Mouse (Mus musculus): ENCODE measurements at regions not wholly inside any gene's neighbourhood (a gene's known extent, or its start where the extent isn't known, plus 50 kb on each side); places are given as distances from the start of the nearest gene placed in this dataset.
A peak's percentile ranks its signal among the peaks of the same experiment; 100 is the strongest.

DNA sequence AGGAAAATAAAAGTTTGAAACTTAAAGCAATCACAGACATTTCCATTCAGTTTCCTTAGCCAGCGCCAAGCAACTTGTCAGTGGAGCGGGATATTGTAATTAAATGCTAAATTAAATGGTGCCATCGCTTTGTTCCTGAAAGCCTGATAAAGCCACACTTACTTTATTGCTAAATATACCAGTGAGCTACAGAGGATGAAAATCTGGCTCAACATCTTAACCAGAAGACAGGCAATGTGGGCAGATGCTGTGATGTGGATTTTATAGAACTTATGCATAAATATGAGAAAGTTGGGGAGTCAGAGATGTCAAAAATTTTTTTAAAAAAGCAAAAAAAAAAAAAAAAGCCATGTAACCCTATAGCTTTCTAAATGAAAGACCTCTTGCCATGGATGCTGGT is 340.8 kb downstream of the Galc start:
- H3K27me3 ChIP-seq (ENCODE audit: control insufficient read depth, insufficient read depth, low read length, poor library complexity, severe bottlenecking), result no peaks in the 10 kb centered on the region
- H3K36me3 ChIP-seq (ENCODE audit: control insufficient read depth, insufficient read depth, low read length, poor library complexity, severe bottlenecking), result no peaks in the 10 kb centered on the region

GRCm38 (mm10) chr12:97915026-97915425 is 344.2 kb downstream of the Galc start:
- Histone ChIP-seq H3K36me3 (ENCODE audit: control insufficient read depth, insufficient read depth, low read length, poor library complexity, severe bottlenecking) (no peaks in the 10 kb centered on the region), H3K27me3 (ENCODE audit: control insufficient read depth, insufficient read depth, low read length, poor library complexity, severe bottlenecking) (no peaks in the 10 kb centered on the region)
- DNase-seq (ENCODE audit: low read depth, low spot score), result no peak

More for the DNA sequence above, 340.8 kb downstream of the Galc start:
- no peak for DNase-seq (ENCODE audit: low read depth, low spot score)

DNA sequence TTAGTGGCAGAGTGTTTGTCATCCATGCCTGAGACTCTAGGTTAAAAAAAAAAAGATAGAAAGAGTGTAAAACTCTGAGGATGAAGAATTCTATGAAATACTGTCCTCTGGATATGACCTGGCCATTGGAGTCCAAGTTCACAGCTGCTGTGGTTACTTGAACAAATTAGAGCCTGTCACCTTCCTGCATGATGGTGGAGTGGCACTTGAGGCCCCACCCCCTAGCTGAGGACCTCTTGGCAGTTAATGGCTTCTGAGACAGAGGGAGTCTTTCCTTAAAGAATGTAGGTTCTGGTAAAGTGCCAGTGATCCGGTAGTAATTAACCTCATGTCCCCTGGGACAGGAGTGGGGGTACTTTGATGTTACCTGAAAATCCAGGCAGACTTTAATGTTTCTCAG is 346.5 kb downstream of the Galc start:
- no peaks in the 10 kb centered on the region for H3K27me3 ChIP-seq (ENCODE audit: control insufficient read depth, insufficient read depth, low read length, poor library complexity, severe bottlenecking)
- H3K36me3 ChIP-seq (ENCODE audit: control insufficient read depth, insufficient read depth, low read length, poor library complexity, severe bottlenecking), result no peaks in the 10 kb centered on the region
- DNase-seq (ENCODE audit: low read depth, low spot score), result no peak

DNA sequence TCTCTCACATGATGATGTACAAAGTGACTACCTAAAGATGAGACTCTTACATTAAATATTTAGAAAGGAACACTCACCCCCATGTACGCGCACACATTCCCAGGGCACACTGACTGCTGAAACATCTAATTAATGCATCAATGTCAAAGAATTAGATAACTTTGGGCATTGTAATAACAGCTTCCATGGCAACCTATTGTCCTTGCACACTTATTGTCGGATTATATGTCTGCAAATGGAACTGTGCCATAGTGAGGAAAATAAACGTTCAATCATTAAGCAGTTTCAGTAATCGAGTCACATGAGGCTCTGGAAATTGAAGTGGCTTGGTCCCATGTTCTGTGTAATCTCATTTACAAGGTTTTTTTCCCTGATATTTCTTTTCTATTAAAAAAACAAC is 360.0 kb downstream of the Galc start:
- no peak for DNase-seq (ENCODE audit: low read depth, low spot score)
- Histone ChIP-seq H3K36me3 (ENCODE audit: control insufficient read depth, insufficient read depth, low read length, poor library complexity, severe bottlenecking) (no peaks in the 10 kb centered on the region), H3K27me3 (ENCODE audit: control insufficient read depth, insufficient read depth, low read length, poor library complexity, severe bottlenecking) (no peaks in the 10 kb centered on the region)

DNA sequence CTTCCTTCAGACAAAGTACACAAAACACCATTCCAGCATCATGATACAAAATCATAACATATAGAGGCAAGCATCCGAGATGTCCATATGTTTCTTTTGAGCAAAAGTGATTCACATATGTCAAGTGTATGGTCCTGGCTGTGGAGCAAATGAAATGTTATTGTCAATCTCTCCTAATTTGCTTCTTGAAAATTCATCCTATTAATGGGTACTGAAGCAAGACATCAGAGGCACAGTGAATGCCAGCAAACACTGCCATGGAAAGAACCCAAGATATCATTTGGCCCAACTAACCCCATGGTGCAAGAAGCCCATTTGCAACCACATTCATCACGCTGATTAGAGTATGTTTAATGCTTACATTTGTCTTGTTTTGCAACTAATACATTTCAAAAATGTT is 361.1 kb downstream of the Galc start:
- H3K27me3 ChIP-seq (ENCODE audit: control insufficient read depth, insufficient read depth, low read length, poor library complexity, severe bottlenecking), result no peaks in the 10 kb centered on the region
- no peak for DNase-seq (ENCODE audit: low read depth, low spot score)
- H3K36me3 ChIP-seq (ENCODE audit: control insufficient read depth, insufficient read depth, low read length, poor library complexity, severe bottlenecking), result no peaks in the 10 kb centered on the region

GRCm38 (mm10) chr12:97895981-97896380 is 363.3 kb downstream of the Galc start:
- DNase-seq (ENCODE audit: low read depth, low spot score), result no peak
- H3K27me3 ChIP-seq (ENCODE audit: control insufficient read depth, insufficient read depth, low read length, poor library complexity, severe bottlenecking), result no peaks in the 10 kb centered on the region
- no peaks in the 10 kb centered on the region for H3K36me3 ChIP-seq (ENCODE audit: control insufficient read depth, insufficient read depth, low read length, poor library complexity, severe bottlenecking)

DNA sequence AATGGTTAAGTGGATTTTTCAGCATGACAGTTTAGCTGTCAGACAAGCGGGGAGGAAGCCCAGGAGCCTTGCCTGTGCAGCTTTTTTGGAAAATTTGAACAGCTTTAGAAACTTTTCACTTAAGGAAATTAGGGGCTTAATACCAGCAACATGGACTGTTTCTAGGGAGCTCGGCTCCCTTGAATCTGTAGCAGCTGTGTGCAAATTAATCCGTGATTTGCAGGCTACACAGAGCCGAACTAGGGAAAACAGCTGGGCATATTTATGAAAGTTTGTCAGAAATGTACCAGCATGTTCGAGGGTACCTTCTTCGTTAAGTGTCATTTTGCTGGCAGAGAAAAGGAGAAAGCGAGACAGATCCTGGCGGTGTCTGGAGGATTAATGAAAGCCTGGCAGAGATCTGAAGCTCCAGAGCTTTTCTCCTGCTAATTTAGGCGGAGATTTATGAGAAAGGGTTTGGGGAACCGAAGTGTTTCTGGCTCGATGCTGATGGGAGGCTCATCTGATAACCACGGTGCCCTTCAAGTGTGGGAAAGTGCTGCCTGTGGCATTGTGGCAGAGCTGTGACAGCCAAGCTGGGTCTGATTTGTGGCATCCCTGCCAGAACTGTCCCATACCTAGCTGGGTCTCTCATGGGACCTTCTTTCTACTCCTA is 370.3 kb downstream of the Galc start:
- DNase-seq (ENCODE audit: low read depth, low spot score), result no peak
- Histone ChIP-seq H3K27me3 (ENCODE audit: control insufficient read depth, insufficient read depth, low read length, poor library complexity, severe bottlenecking) (no peaks in the 10 kb centered on the region), H3K36me3 (ENCODE audit: control insufficient read depth, insufficient read depth, low read length, poor library complexity, severe bottlenecking) (no peaks in the 10 kb centered on the region)

DNA sequence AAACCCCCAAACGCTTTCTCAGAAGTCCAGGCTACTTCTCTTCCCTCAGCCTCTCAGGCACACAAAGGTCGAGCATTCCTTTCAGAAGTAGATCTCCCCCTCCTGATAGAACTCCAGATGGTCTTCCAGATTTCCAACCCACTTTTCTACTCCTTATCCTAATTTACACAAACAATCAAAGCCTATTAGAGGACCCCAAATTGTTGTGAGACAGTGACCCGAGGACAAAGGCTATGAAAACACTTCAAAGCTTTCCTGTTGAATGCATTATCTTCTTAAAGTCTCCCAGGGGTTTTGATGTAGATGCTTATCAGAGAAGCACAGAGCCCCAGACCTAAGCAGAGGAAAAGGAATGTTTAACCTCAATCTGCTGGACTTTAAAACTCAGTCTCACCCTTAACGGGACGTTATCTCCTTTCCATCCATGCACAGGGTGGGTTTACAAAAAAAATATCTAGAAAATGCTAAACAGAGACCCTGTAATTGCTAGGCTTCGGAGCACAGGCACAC is 370.9 kb downstream of the Galc start:
- H3K27me3 ChIP-seq (ENCODE audit: control insufficient read depth, insufficient read depth, low read length, poor library complexity, severe bottlenecking), result no peaks in the 10 kb centered on the region
- no peaks in the 10 kb centered on the region for H3K36me3 ChIP-seq (ENCODE audit: control insufficient read depth, insufficient read depth, low read length, poor library complexity, severe bottlenecking)
- no peak for DNase-seq (ENCODE audit: low read depth, low spot score)

GRCm38 (mm10) chr12:97882439-97882838 is 376.8 kb downstream of the Galc start:
- DNase-seq (ENCODE audit: low read depth, low spot score), result no peak
- Histone ChIP-seq H3K36me3 (ENCODE audit: control insufficient read depth, insufficient read depth, low read length, poor library complexity, severe bottlenecking) (no peaks in the 10 kb centered on the region), H3K27me3 (ENCODE audit: control insufficient read depth, insufficient read depth, low read length, poor library complexity, severe bottlenecking) (no peaks in the 10 kb centered on the region)

- DNase-seq (ENCODE audit: low read depth, low spot score), result peak; percentile 10
- H3K27me3 ChIP-seq (ENCODE audit: control insufficient read depth, insufficient read depth, low read length, poor library complexity, severe bottlenecking), result no peaks in the 10 kb centered on the region
- H3K36me3 ChIP-seq (ENCODE audit: control insufficient read depth, insufficient read depth, low read length, poor library complexity, severe bottlenecking), result no peaks in the 10 kb centered on the region
Observed at GRCm38 (mm10) chr12:97872391-97872790, 386.9 kb downstream of the Galc start.

- Histone ChIP-seq H3K27me3 (ENCODE audit: control insufficient read depth, insufficient read depth, low read length, poor library complexity, severe bottlenecking) (no peaks in the 10 kb centered on the region), H3K36me3 (ENCODE audit: control insufficient read depth, insufficient read depth, low read length, poor library complexity, severe bottlenecking) (no peaks in the 10 kb centered on the region)
- no peak for DNase-seq (ENCODE audit: low read depth, low spot score)
Observed at GRCm38 (mm10) chr12:97862921-97863320, 396.3 kb downstream of the Galc start.

- Histone ChIP-seq H3K27me3 (ENCODE audit: control insufficient read depth, insufficient read depth, low read length, poor library complexity, severe bottlenecking) (no peaks in the 10 kb centered on the region; the same call in 1 of the 2 replicates), H3K36me3 (ENCODE audit: control insufficient read depth, insufficient read depth, low read length, poor library complexity, severe bottlenecking) (no peaks in the 10 kb centered on the region)
- DNase-seq (ENCODE audit: low read depth, low spot score), result no peak
Observed at GRCm38 (mm10) chr12:97836202-97836908, 422.9 kb downstream of the Galc start.

GRCm38 (mm10) chr12:97793364-97794120 is 465.7 kb downstream of the Galc start:
- no peak for DNase-seq (ENCODE audit: low read depth, low spot score)
- Histone ChIP-seq H3K27me3 (ENCODE audit: control insufficient read depth, insufficient read depth, low read length, poor library complexity, severe bottlenecking) (no peaks in the 10 kb centered on the region), H3K36me3 (ENCODE audit: control insufficient read depth, insufficient read depth, low read length, poor library complexity, severe bottlenecking) (no peaks in the 10 kb centered on the region)

DNA sequence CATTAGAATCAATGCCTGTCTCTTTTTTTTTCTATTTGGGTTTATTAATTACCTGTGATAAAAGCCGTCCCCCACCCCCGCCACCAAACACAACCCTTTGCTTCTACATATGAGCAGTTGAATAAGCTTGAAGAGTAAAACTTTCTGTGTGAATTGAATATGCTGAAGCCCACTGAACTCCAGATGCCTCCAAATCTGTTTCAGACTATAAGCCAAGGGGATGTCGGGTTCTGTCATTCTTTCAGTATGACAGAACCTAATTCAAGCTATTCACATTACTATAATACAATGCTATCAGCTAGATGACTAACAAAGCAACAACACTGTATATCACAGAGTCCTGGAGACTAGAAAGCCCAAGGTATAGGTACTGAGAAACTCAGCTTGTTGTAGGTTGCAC is 475.8 kb downstream of the Galc start:
- Histone ChIP-seq H3K27me3 (ENCODE audit: control insufficient read depth, insufficient read depth, low read length, poor library complexity, severe bottlenecking) (no peaks in the 10 kb centered on the region), H3K36me3 (ENCODE audit: control insufficient read depth, insufficient read depth, low read length, poor library complexity, severe bottlenecking) (no peaks in the 10 kb centered on the region)
- DNase-seq (ENCODE audit: low read depth, low spot score), result no peak

- Histone ChIP-seq H3K27me3 (ENCODE audit: control insufficient read depth, insufficient read depth, low read length, poor library complexity, severe bottlenecking) (no peaks in the 10 kb centered on the region), H3K36me3 (ENCODE audit: control insufficient read depth, insufficient read depth, low read length, poor library complexity, severe bottlenecking) (no peaks in the 10 kb centered on the region)
- no peak for DNase-seq (ENCODE audit: low read depth, low spot score)
Observed at GRCm38 (mm10) chr12:97759116-97759515, 500.1 kb downstream of the Galc start.

All from splenic B cell, adult 2 months (primary cell).